34 mouse cellular contexts compared by ENCODE assay signal in the genomic region with DNA sequence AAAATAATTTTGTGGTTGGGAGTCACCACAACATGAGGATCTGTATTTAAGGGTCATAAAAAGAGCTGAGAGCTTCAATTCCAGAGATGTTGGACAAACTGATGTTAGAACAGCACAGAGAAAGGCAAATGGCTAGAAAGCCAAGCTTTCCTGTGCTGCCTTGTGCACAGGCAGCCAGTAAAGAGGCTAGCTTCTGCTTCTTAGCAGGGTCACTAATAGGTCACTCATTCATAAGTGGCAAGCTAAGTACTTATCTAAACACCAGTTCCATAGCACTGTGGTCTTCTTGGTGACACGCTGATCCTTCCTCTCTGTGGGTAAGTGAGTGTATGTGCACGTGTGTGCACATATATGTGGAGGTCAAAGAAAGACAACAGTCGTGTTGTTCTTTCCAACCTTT. TPM values are rescaled to one million over a fixed set of nuclear protein-coding genes. Genes with fewer than 3 reads are reported as not detected.
"Had no signal": no experiment of that assay in that cellular context is flagged by ENCODE, and none has a peak within 500 bp of the region (broad histone marks: within the 10 kb centered on the region; RNA-seq: fewer than 3 reads in every experiment).

No protein-coding gene starts in this region.

- DNase-seq: cerebellum, adult 18-20 months; cerebellum, adult 2 months; cerebellum, adult 8-10 months; cerebellum, adult 9-10 months; cerebellum, adult 9-11 months; cerebellum, postnatal 10 days; cerebellum, postnatal 14 days; cerebellum, postnatal 25 days; cerebellum, postnatal 36 days; embryo, embryonic 11 days; forebrain, postnatal 0 days; gastrocnemius, adult 2 months; gastrocnemius, postnatal 10 days; gastrocnemius, postnatal 14 days; gastrocnemius, postnatal 25 days; gastrocnemius, postnatal 36 days; heart, adult 11 months had no signal

- H3K27ac ChIP-seq: embryonic facial prominence, embryonic 10.5 days; embryonic facial prominence, embryonic 12.5 days; embryonic facial prominence, embryonic 13.5 days; embryonic facial prominence, embryonic 15.5 days; forebrain, embryonic 10.5 days; forebrain, embryonic 12.5 days; forebrain, embryonic 13.5 days; forebrain, embryonic 15.5 days; gastrocnemius, adult 2 months had no signal

- H3K27me3 ChIP-seq: embryonic facial prominence, embryonic 12.5 days; embryonic facial prominence, embryonic 13.5 days; embryonic facial prominence, embryonic 15.5 days; forebrain, embryonic 12.5 days; forebrain, embryonic 13.5 days; forebrain, embryonic 15.5 days had no signal

- H3K4me1 ChIP-seq: embryonic facial prominence, embryonic 10.5 days; embryonic facial prominence, embryonic 12.5 days; embryonic facial prominence, embryonic 13.5 days; forebrain, embryonic 10.5 days; forebrain, embryonic 12.5 days; forebrain, embryonic 13.5 days; forebrain, embryonic 15.5 days had no signal

- H3K36me3 ChIP-seq: embryonic facial prominence, embryonic 10.5 days; embryonic facial prominence, embryonic 12.5 days; embryonic facial prominence, embryonic 13.5 days; embryonic facial prominence, embryonic 15.5 days; forebrain, embryonic 10.5 days; forebrain, embryonic 12.5 days; forebrain, embryonic 15.5 days had no signal

- ATAC-seq: forebrain, embryonic 13.5 days; forebrain, embryonic 14.5 days; forebrain, embryonic 15.5 days; forebrain, embryonic 16.5 days; forebrain, postnatal 0 days had no signal

- H3K4me2 ChIP-seq: embryonic facial prominence, embryonic 12.5 days; embryonic facial prominence, embryonic 13.5 days; embryonic facial prominence, embryonic 15.5 days; forebrain, embryonic 12.5 days; forebrain, embryonic 13.5 days; forebrain, embryonic 15.5 days had no signal

- H3K9ac ChIP-seq: embryonic facial prominence, embryonic 12.5 days; embryonic facial prominence, embryonic 13.5 days; embryonic facial prominence, embryonic 15.5 days; forebrain, embryonic 12.5 days; forebrain, embryonic 13.5 days; forebrain, embryonic 15.5 days; forebrain, postnatal 0 days had no signal

- H3K9me3 ChIP-seq: embryonic facial prominence, embryonic 10.5 days; embryonic facial prominence, embryonic 12.5 days; embryonic facial prominence, embryonic 13.5 days; embryonic facial prominence, embryonic 15.5 days; forebrain, embryonic 10.5 days; forebrain, embryonic 12.5 days; forebrain, embryonic 15.5 days had no signal

- H3K4me3 ChIP-seq: embryonic facial prominence, embryonic 10.5 days; embryonic facial prominence, embryonic 12.5 days; embryonic facial prominence, embryonic 13.5 days; embryonic facial prominence, embryonic 15.5 days; erythroblast, embryonic 14.5 days; forebrain, embryonic 10.5 days; forebrain, embryonic 12.5 days; forebrain, embryonic 13.5 days; forebrain, embryonic 15.5 days; gastrocnemius, adult 2 months had no signal

RNA-seq across cellular contexts. Expression of a gene that starts 4.5 kb away (rescaled TPM):
- polyA plus RNA-seq: cerebellum, adult 2 months; cortical plate, adult 2 months; embryonic facial prominence, embryonic 10.5 days; embryonic facial prominence, embryonic 11.5 days; embryonic facial prominence, embryonic 12.5 days; embryonic facial prominence, embryonic 13.5 days; embryonic facial prominence, embryonic 14.5 days; embryonic facial prominence, embryonic 15.5 days; erythroblast, embryonic 14.5 days; forebrain, embryonic 10.5 days; forebrain, embryonic 11.5 days; forebrain, embryonic 12.5 days; forebrain, embryonic 13.5 days; forebrain, embryonic 14.5 days; forebrain, embryonic 15.5 days; forebrain, embryonic 16.5 days; forebrain, postnatal 0 days; frontal cortex, adult 2 months had no signal

RNA-seq across cellular contexts. Expression of a gene that starts 14.5 kb away (rescaled TPM):
- polyA plus RNA-seq: cerebellum, adult 2 months; cortical plate, adult 2 months; embryonic facial prominence, embryonic 10.5 days; embryonic facial prominence, embryonic 13.5 days; forebrain, embryonic 10.5 days; forebrain, embryonic 11.5 days; forebrain, embryonic 12.5 days; forebrain, embryonic 13.5 days; forebrain, embryonic 14.5 days; forebrain, embryonic 15.5 days; forebrain, embryonic 16.5 days; forebrain, postnatal 0 days; frontal cortex, adult 2 months had no signal

RNA-seq across cellular contexts. Expression of a gene that starts 23.8 kb away (rescaled TPM):
- polyA plus RNA-seq: cerebellum, adult 2 months; cortical plate, adult 2 months; embryonic facial prominence, embryonic 10.5 days; embryonic facial prominence, embryonic 11.5 days; embryonic facial prominence, embryonic 12.5 days; embryonic facial prominence, embryonic 13.5 days; embryonic facial prominence, embryonic 14.5 days; embryonic facial prominence, embryonic 15.5 days; erythroblast, embryonic 14.5 days; forebrain, embryonic 10.5 days; forebrain, embryonic 11.5 days; forebrain, embryonic 12.5 days; forebrain, embryonic 13.5 days; forebrain, embryonic 14.5 days; forebrain, embryonic 15.5 days; forebrain, embryonic 16.5 days; forebrain, postnatal 0 days; frontal cortex, adult 2 months had no signal

RNA-seq across cellular contexts. Expression of a gene that starts 40.2 kb away (rescaled TPM):
- polyA plus RNA-seq: cerebellum, adult 2 months; embryonic facial prominence, embryonic 10.5 days; embryonic facial prominence, embryonic 12.5 days; embryonic facial prominence, embryonic 14.5 days; erythroblast, embryonic 14.5 days; forebrain, embryonic 10.5 days; forebrain, embryonic 11.5 days; forebrain, embryonic 12.5 days; forebrain, embryonic 13.5 days; gonadal fat pad, adult 2 months had no signal
